Mouse (Mus musculus) ES-E14 (cell line): ENCODE data around the gene Prr36.

ENCODE experiments used
- CHD2 ChIP-seq: IDR thresholded peaks from 2 replicates; pipeline ENCODE4 v1.6.1; 2014; ENCODE audit warnings: mild to moderate bottlenecking, low read depth, low read length, inconsistent platforms
- HCFC1 ChIP-seq: IDR thresholded peaks from 2 replicates; pipeline ENCODE4 v1.6.1; 2012; ENCODE audit warnings: low read length, inconsistent platforms, borderline replicate concordance; ENCODE audit not compliant: insufficient read depth
- ZC3H11A ChIP-seq: IDR thresholded peaks from 2 replicates; pipeline ENCODE4 v1.6.1; 2012; ENCODE audit warnings: low read depth, mild to moderate bottlenecking, inconsistent platforms, low read length, borderline replicate concordance
- ZNF384 ChIP-seq: IDR thresholded peaks from 2 replicates; pipeline ENCODE4 v1.6.1; 2012; ENCODE audit warnings: low read depth, low read length, inconsistent platforms

DNA sequence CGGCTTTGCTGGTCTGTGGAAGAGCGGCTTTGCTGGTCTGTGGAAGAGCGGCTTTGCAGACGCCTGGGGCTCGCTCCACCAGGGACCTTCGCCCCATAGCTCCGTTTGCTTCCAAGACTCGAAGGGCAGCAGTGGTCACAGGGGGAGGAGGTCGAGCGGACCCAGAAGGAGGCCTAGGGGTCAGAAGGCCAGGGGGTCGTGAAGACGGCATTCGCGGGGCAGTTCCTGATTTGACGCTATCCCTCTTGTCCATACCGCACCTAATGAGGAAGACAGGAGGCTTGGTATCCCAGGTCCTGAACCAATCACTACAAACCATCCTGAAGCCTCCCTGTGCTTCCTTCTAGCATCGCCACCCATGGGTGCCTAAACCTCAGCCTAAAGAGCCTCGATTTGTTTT is 963 bp downstream of the Prr36 start:
- TF ChIP-seq HCFC1 (no peak), ZC3H11A (no peak), CHD2 (no peak), ZNF384 (no peak)
